Mouse (Mus musculus) liver, postnatal 0 days (tissue): Measurements from ENCODE around the gene Dnajc6. TPM values are rescaled to one million over a fixed set of nuclear protein-coding genes. Genes with fewer than 3 reads are reported as not detected.

Experiments
- ATAC-seq: fragments of 200-750 bp; cut with Nextera tagmentation; 2 replicates; pipeline ENCODE4 v1.8.0; 2017; ENCODE audit warnings: mild to moderate bottlenecking, moderate library complexity
- DNase-seq: peaks from one replicate; pipeline ENCODE4 v3.0.0-alpha.2; 2016
- H3K27ac ChIP-seq: fragments of 300-500 bp; sonication (generic); 2 replicates; pipeline ENCODE4 v1.5.1; 2014; ENCODE audit warnings: antibody characterized with exemption, moderate library complexity, mild to moderate bottlenecking, low read depth
- H3K27me3 ChIP-seq: fragments of 300-500 bp; sonication (generic); 2 replicates; pipeline ENCODE4 v1.6.1; 2014; ENCODE audit warnings: low read length, control low read depth, mixed read lengths; ENCODE audit not compliant: insufficient read depth
- H3K36me3 ChIP-seq: fragments of 300-500 bp; sonication (generic); replicated peaks from 2 replicates; pipeline ENCODE4 v1.6.1; 2014; ENCODE audit warnings: mild to moderate bottlenecking, control low read depth, low read length, moderate library complexity, mixed read lengths; ENCODE audit not compliant: insufficient read depth
- H3K4me1 ChIP-seq: fragments of 300-500 bp; sonication (generic); 2 replicates; pipeline ENCODE4 v1.6.1; 2014; ENCODE audit warnings: antibody characterized with exemption, mild to moderate bottlenecking, control low read depth; ENCODE audit not compliant: insufficient read depth
- H3K4me2 ChIP-seq: fragments of 300-500 bp; sonication (generic); 2 replicates; pipeline ENCODE4 v1.6.1; 2014; ENCODE audit warnings: low read depth, mild to moderate bottlenecking, low read length, moderate library complexity, mixed read lengths
- H3K4me3 ChIP-seq: fragments of 300-500 bp; sonication (generic); 2 replicates; pipeline ENCODE4 v1.5.1; 2014; ENCODE audit warnings: low read depth, low read length
- H3K9ac ChIP-seq: fragments of 300-500 bp; sonication (generic); replicated peaks from 2 replicates; pipeline ENCODE4 v1.6.1; 2014; ENCODE audit warnings: mild to moderate bottlenecking, moderate library complexity
- H3K9me3 ChIP-seq: fragments of 300-500 bp; sonication (generic); 2 replicates; pipeline ENCODE4 v1.6.1; 2016; ENCODE audit warnings: mild to moderate bottlenecking, control low read depth, low read length, mixed read lengths
- CTCF ChIP-seq: sonication (generic); IDR thresholded peaks from 2 replicates; pipeline ENCODE4 v1.5.1; 2016; ENCODE audit warnings: antibody characterized with exemption, low read depth
- EP300 ChIP-seq: IDR thresholded peaks from 2 replicates; pipeline ENCODE4 v1.6.1; 2016; ENCODE audit warnings: antibody characterized with exemption, low read depth, mild to moderate bottlenecking
- WGBS: fragments of 180-500 bp; shearing (Covaris S2); extraction: QIAGEN DNeasy Blood & Tissue Kit; methylation state at CpG from one replicate; pipeline ENCODE4 v1.1.7; 2014; ENCODE audit not compliant: insufficient replicate concordance; 5-methylcytosine and 5-hydroxymethylcytosine counted together
- polyA plus RNA-seq: library from polyadenylated mRNA; unstranded; fragments of >200 nt; fragmentation: Nextera tagmentation; extraction: Ambion mirVana; gene quantifications from 2 replicates; pipeline ENCODE4 v1.2.1, GENCODE M21; 2015

Dnajc6 gene
- polyA plus RNA-seq, 1 experiment from 2014 or later = 0.16 TPM

DNA sequence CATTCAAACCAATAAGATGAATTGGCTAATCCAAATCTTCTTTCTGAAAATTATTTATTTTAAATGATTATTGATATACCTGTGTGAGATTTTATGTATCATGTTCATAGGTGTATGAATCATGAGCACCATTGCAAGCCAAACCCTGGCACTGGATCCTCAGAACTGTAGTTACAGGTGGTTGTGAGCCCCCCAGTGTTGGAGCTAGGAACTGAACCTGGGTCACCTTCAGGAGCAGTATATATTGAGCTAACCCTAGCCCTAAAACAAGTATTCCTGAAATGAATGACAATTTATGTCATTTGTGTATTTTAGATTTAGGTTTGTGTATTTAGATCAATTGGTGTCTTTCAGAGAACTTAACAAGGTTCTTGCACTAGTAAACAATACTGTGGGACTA, 105.3 kb downstream of the Dnajc6 start:
- DNase-seq = peak; percentile 27
- Histone ChIP-seq H3K4me3 (no peak overlapping the region), H3K36me3 (no peaks in the 10 kb centered on the region), H3K27me3 (no peaks in the 10 kb centered on the region), H3K4me2 (no peak overlapping the region), H3K4me1 (no peaks in the 10 kb centered on the region), H3K9ac (no peak overlapping the region), H3K27ac (no peak overlapping the region), H3K9me3 (no peaks in the 10 kb centered on the region)
- no peak for ATAC-seq
- no peak for TF ChIP-seq EP300
- TF ChIP-seq CTCF = peak; percentile 55

DNA sequence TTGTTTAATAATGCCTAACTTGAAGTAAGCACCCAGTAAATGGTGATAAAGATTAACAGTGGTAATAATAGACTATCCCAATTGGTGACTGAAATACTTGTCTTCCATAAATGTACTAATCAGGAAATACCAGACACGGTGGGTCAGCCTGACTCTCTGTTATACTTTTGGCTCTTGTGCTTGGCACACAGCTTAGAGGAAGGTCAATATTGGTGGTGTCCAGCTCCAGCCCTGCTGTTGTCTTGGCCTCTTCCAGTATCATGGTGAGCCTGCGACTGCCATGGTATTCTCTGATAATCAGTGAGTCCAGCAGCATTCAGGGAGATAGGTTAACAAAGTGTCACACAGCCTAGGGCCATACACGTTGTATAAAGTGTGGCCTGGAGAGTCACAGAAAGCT, 107.2 kb downstream of the Dnajc6 start:
- TF ChIP-seq EP300 (no peak), CTCF (no peak)
- H3K4me2 ChIP-seq = no peak overlapping the region
- H3K4me3 ChIP-seq = no peak overlapping the region
- H3K27ac ChIP-seq = no peak overlapping the region
- H3K36me3 ChIP-seq = no peaks in the 10 kb centered on the region
- DNase-seq (no peak), ATAC-seq (no peak)
- no peak overlapping the region for H3K9ac ChIP-seq
- no peaks in the 10 kb centered on the region for H3K27me3 ChIP-seq
- H3K4me1 ChIP-seq = no peaks in the 10 kb centered on the region
- WGBS = 66% methylated on average over 3 of the region's 3 CpGs
- no peaks in the 10 kb centered on the region for H3K9me3 ChIP-seq

DNA sequence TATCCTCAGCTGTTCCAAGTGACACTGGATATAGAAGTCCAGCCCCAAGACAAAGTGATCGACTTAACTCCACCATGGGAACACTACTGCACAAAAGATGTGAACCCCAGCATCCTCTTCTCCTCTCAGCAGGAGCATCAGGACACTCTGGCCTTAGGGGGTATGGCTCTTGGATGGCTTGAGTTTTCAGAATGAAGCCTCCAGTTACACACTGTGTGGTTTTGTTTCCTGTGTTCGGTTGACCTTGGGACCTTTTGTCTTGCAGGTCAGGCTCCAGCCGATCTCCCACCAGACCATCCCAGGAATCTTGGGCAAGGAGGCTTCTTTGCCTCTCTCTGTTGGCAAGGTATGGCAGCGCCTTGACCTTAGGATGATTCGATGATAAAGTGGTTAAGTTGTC, 120.1 kb downstream of the Dnajc6 start:
- Histone ChIP-seq H3K9ac (no peak overlapping the region), H3K4me2 (no peak overlapping the region), H3K9me3 (0 out of 2 replicates have a peak, but pooled peaks cover 2% of the 10 kb centered on the region), H3K4me3 (no peak overlapping the region), H3K27ac (no peak overlapping the region), H3K4me1 (no peaks in the 10 kb centered on the region), H3K27me3 (no peaks in the 10 kb centered on the region), H3K36me3 (no peaks in the 10 kb centered on the region)
- 81% methylated on average over 5 of the region's 5 CpGs for WGBS
- ATAC-seq (no peak), DNase-seq (no peak)
- TF ChIP-seq EP300 (no peak), CTCF (no peak)

DNA sequence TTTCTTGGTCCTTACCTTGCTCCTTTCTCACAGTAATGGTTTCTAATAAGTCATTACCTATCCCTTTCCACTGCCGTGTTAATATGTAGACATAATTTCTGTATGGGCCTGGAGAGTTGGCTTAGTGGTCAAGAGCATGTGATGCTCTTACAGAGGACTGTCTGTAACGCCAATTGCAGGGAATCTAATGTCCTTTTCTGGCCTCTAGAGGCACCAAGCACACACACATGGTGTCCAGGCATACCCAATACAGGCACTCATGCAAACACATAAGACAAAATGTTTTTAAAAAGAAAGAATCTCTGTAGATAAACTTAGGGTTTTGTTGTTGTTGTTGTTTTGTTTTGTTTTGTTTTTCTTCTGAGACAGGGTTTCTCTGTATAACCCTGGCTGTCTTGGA, 121.3 kb downstream of the Dnajc6 start:
- no peak overlapping the region for H3K9ac ChIP-seq
- TF ChIP-seq EP300 (no peak), CTCF (peak; percentile 27)
- no peaks in the 10 kb centered on the region for H3K36me3 ChIP-seq
- no peak for DNase-seq
- H3K27ac ChIP-seq = no peak overlapping the region
- H3K27me3 ChIP-seq = no peaks in the 10 kb centered on the region
- 0 out of 2 replicates have a peak, but pooled peaks cover 2% of the 10 kb centered on the region for H3K9me3 ChIP-seq
- 68% methylated on average over 2 of the region's 2 CpGs for WGBS
- no peak overlapping the region for H3K4me3 ChIP-seq
- no peak for ATAC-seq
- H3K4me1 ChIP-seq = no peaks in the 10 kb centered on the region
- H3K4me2 ChIP-seq = no peak overlapping the region

DNA sequence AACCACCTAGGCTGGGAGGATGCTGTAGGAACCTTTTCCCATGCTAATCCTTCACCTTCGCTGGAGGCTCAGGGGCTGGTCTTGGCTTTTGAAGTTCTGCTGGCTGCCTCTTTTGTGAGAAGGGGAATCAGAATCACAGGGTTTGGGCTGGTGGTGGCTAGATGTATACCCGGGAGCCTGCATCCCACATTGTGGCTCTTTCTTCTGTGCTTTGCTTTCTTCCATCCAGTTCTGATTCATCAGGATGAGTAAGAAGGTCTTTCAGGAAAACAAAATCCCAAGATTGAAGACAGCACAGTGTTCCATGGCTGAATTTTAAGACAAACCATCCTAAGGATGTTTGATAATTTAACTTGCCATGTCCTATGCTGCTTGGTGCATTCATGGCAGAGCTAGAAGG, 123.8 kb downstream of the Dnajc6 start:
- no peak for DNase-seq
- no peak for TF ChIP-seq EP300
- no peak for TF ChIP-seq CTCF
- ATAC-seq = no peak
- H3K9ac ChIP-seq = no peak overlapping the region
- no peak overlapping the region for H3K4me3 ChIP-seq
- no peak overlapping the region for H3K27ac ChIP-seq
- no peaks in the 10 kb centered on the region for H3K4me1 ChIP-seq
- no peak overlapping the region for H3K4me2 ChIP-seq
- H3K9me3 ChIP-seq = no peaks in the 10 kb centered on the region
- 51% methylated on average over 2 of the region's 2 CpGs for WGBS
- no peaks in the 10 kb centered on the region for H3K36me3 ChIP-seq
- no peaks in the 10 kb centered on the region for H3K27me3 ChIP-seq

DNA sequence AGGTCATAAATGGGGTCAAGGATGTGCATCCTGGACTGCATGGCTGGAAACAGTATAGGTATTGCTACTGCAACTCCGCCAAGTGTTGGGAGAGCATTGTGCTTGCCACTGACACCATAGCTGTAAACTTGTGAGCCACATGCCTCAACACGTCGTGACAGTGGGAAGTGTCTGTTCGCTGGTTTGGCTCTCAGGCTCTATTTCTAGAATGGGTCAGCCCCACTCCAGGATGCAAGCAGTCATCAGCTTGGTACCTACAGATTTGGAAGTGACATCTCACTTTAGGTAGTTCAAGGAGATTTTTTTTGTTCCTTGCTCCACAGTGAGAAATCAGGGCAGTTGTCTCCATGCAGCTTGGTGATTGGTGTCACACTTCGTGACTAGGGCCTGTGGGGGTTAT, 124.8 kb downstream of the Dnajc6 start:
- ATAC-seq (no peak), DNase-seq (no peak)
- Histone ChIP-seq H3K4me2 (no peak overlapping the region), H3K27ac (no peak overlapping the region), H3K36me3 (no peaks in the 10 kb centered on the region), H3K4me1 (no peaks in the 10 kb centered on the region), H3K4me3 (no peak overlapping the region), H3K9ac (no peak overlapping the region), H3K9me3 (no peaks in the 10 kb centered on the region), H3K27me3 (no peaks in the 10 kb centered on the region)
- TF ChIP-seq EP300 (no peak), CTCF (no peak)
- 76% methylated on average over 5 of the region's 5 CpGs for WGBS

DNA sequence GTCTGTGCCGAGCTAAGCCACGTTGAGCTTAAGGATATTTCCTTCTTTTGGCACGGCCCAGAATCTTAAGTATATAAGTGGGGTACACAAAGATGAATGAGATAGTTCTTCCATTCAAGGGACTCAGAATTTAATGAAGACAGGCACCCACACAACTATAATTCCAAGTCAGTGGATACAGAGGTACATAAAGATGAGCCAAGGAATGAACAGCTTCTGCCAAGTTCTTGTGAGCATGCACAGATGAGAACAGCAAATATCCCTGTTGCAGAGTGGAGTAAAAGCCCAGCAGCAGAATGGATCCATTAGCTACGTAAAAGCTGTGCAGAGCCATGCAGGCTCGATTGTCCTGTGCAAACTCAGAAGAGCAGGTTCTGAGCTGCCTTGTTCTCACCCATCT, 128.8 kb downstream of the Dnajc6 start:
- Histone ChIP-seq H3K9me3 (no peaks in the 10 kb centered on the region), H3K27ac (no peak overlapping the region), H3K4me2 (no peak overlapping the region), H3K27me3 (no peaks in the 10 kb centered on the region), H3K4me3 (no peak overlapping the region), H3K9ac (no peak overlapping the region), H3K4me1 (no peaks in the 10 kb centered on the region), H3K36me3 (no peaks in the 10 kb centered on the region)
- DNase-seq (no peak), ATAC-seq (no peak)
- 76% methylated on average over 5 of the region's 5 CpGs for WGBS
- no peak for TF ChIP-seq EP300
- TF ChIP-seq CTCF = no peak
